Mouse (Mus musculus): Measurements from ENCODE around the gene Coro1c. TPM values are rescaled to one million over a fixed set of nuclear protein-coding genes. Genes with fewer than 3 reads are reported as not detected.

The Coro1c gene
- total and polyA plus RNA-seq, 3 experiments: 66.1 to 87.4 (median 69.9) TPM

DNA sequence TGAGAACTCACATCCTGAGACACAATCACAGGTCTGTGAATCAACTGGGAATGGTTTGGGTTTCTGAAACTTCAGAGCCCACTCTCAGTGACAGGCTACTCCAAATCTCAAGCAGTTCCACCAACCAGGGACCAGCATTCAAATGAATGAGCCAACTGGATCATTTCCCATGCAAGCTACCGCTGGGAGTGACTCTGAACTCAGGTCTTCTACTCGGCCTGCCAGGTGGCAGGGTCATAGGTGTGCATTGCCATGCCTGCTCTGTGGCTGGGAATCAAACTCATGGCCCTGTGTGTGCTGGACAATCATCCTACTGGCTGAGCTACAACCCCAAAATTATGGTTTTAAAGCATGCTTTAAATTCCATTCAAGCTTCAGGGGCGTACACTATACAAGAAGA lies 31.0 kb downstream of the Coro1c start:
- H3K4me2 ChIP-seq (ENCODE audit: insufficient read depth, low read depth, poor library complexity, severe bottlenecking): no peak overlapping the region
- no peaks in the 10 kb centered on the region for H3K79me2 ChIP-seq (replicated peaks; ENCODE audit: control insufficient read depth, extremely low read depth, insufficient read depth, poor library complexity, severe bottlenecking)
- peaks cover 12% of the 10 kb centered on the region for H3K9me3 ChIP-seq (replicated peaks; ENCODE audit: low read length)
- dilution Hi-C loops (cut with MboI; ENCODE audit: extremely low pct_ligation_motif_present, extremely low pct_unique_long_range_greater_than_20kb, low sequenced_read_pairs): no loop called here
- H3K36me3 ChIP-seq (replicated peaks in 1 of 2; ENCODE audit: control insufficient read depth in 1 of 2, insufficient read depth in 1 of 2, low read length in 1 of 2): peaks cover 17 to 92% of the 10 kb centered on the region in 2 experiments
- no peaks in the 10 kb centered on the region for H3K27me3 ChIP-seq (replicated peaks)
- peaks cover 6 to 32% of the 10 kb centered on the region in 2 experiments for H3K4me1 ChIP-seq (ENCODE audit: control insufficient read depth in 1 of 2, insufficient read depth in 2 of 2)
- no peak for DNase-seq (ENCODE audit: extremely low read depth)
- H3K9ac ChIP-seq (ENCODE audit: insufficient read depth, low read depth): no peak overlapping the region
- in situ Hi-C loops (cut with MboI; ENCODE audit: low pct_ligation_motif_present, low pct_unique_long_range_greater_than_20kb, low sequenced_read_pairs): no loop called here
- H3K27ac ChIP-seq (ENCODE audit: insufficient read depth, low read depth): no peak overlapping the region
- H3K4me3 ChIP-seq (replicated peaks in 1 of 3; ENCODE audit: low read depth in 2 of 3, low read length in 2 of 3, poor library complexity in 1 of 3): no peak overlapping the region
- TF ChIP-seq ZNF384 (IDR thresholded peaks at IDR 0.05; ENCODE audit: low read depth, low read length) (no peak), MAX (IDR thresholded peaks at IDR 0.05; ENCODE audit: low read length) (no peak), SMC3 (IDR thresholded peaks at IDR 0.05; ENCODE audit: low read depth, low read length) (no peak), GABPA (IDR thresholded peaks at IDR 0.05; ENCODE audit: insufficient replicate concordance, low read depth, low read length) (no peak), CHD1 (IDR thresholded peaks at IDR 0.05; ENCODE audit: low read depth, low read length) (no peak), CTCF (conservative IDR thresholded peaks at IDR 0.05 in 1 of 2, IDR thresholded peaks at IDR 0.05 in 1 of 2; ENCODE audit: low read depth in 2 of 2, low read length in 2 of 2) (no peak), JUN (IDR thresholded peaks at IDR 0.05; ENCODE audit: insufficient read depth, low read depth, low read length) (no peak), UBTF (IDR thresholded peaks at IDR 0.05; ENCODE audit: low read depth, low read length) (no peak), NRF1 (IDR thresholded peaks at IDR 0.05; ENCODE audit: low read depth, low read length) (no peak), USF1 (IDR thresholded peaks at IDR 0.05; ENCODE audit: low read depth, low read length) (no peak), KAT2A (IDR thresholded peaks at IDR 0.05; ENCODE audit: insufficient replicate concordance, low read length) (no peak), HCFC1 (IDR thresholded peaks at IDR 0.05; ENCODE audit: low read depth, low read length) (no peak), MAFK (IDR thresholded peaks at IDR 0.05; ENCODE audit: insufficient replicate concordance, low read length) (no peak), ZKSCAN1 (IDR thresholded peaks at IDR 0.05; ENCODE audit: borderline replicate concordance, low read depth, low read length) (no peak), RCOR1 (conservative IDR thresholded peaks at IDR 0.05; ENCODE audit: low read depth, low read length) (no peak), MYC (IDR thresholded peaks at IDR 0.05; ENCODE audit: low read depth, low read length) (no peak), EP300 (IDR thresholded peaks at IDR 0.05; ENCODE audit: low read length) (no peak)

DNA sequence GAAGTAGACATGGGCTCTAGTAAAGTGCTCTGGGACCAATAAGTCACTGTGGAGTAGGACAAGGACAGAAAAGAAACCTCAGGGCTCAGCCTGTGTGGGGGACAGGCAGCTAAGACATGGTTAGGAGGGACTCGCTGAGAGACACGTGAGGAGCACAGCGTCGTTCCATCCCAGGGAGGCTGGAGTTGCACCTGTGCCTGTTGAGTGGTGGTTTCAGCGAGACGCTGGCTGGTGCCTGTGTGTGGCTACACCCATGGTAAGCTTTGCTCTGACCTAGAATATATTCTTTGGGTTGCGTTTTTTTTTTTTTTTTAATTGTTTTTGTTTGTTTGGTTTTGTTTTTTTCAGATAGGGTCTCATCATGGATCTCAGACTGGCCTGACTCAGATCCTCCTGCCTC lies 32.4 kb downstream of the Coro1c start:
- H3K36me3 ChIP-seq (replicated peaks in 1 of 2; ENCODE audit: control insufficient read depth in 1 of 2, insufficient read depth in 1 of 2, low read length in 1 of 2): peaks cover 17 to 90% of the 10 kb centered on the region in 2 experiments
- in situ Hi-C loops (cut with MboI; ENCODE audit: low pct_ligation_motif_present, low pct_unique_long_range_greater_than_20kb, low sequenced_read_pairs): no loop called here

More for the DNA sequence above, 32.4 kb downstream of the Coro1c start:
- Histone ChIP-seq H3K27ac (ENCODE audit: insufficient read depth, low read depth) (no peak overlapping the region), H3K4me3 (replicated peaks in 1 of 3; ENCODE audit: low read depth in 2 of 3, low read length in 2 of 3, poor library complexity in 1 of 3) (no peak overlapping the region), H3K4me1 (ENCODE audit: control insufficient read depth in 1 of 2, insufficient read depth in 2 of 2) (peaks cover 7 to 46% of the 10 kb centered on the region in 2 experiments), H3K27me3 (replicated peaks) (no peaks in the 10 kb centered on the region), H3K4me2 (ENCODE audit: insufficient read depth, low read depth, poor library complexity, severe bottlenecking) (no peak overlapping the region), H3K79me2 (replicated peaks; ENCODE audit: control insufficient read depth, extremely low read depth, insufficient read depth, poor library complexity, severe bottlenecking) (no peaks in the 10 kb centered on the region), H3K9me3 (replicated peaks; ENCODE audit: low read length) (peaks cover 12% of the 10 kb centered on the region), H3K9ac (ENCODE audit: insufficient read depth, low read depth) (no peak overlapping the region)
- no peak for DNase-seq (ENCODE audit: extremely low read depth)
- TF ChIP-seq KAT2A (IDR thresholded peaks at IDR 0.05; ENCODE audit: insufficient replicate concordance, low read length) (no peak), MAZ (IDR thresholded peaks at IDR 0.05; ENCODE audit: low read depth, low read length) (no peak), ZKSCAN1 (IDR thresholded peaks at IDR 0.05; ENCODE audit: borderline replicate concordance, low read depth, low read length) (no peak), ELF1 (IDR thresholded peaks at IDR 0.05; ENCODE audit: low read depth, low read length) (no peak), E2F4 (IDR thresholded peaks at IDR 0.05; ENCODE audit: insufficient replicate concordance, low read depth, low read length) (no peak), HCFC1 (IDR thresholded peaks at IDR 0.05; ENCODE audit: low read depth, low read length) (no peak), PAX5 (IDR thresholded peaks at IDR 0.05; ENCODE audit: low read length) (no peak), ZMIZ1 (IDR thresholded peaks at IDR 0.05; ENCODE audit: low read depth, low read length) (no peak), USF1 (IDR thresholded peaks at IDR 0.05; ENCODE audit: low read depth, low read length) (no peak), GABPA (IDR thresholded peaks at IDR 0.05; ENCODE audit: insufficient replicate concordance, low read depth, low read length) (no peak), MAFK (IDR thresholded peaks at IDR 0.05; ENCODE audit: insufficient replicate concordance, low read length) (no peak), JUN (IDR thresholded peaks at IDR 0.05; ENCODE audit: insufficient read depth, low read depth, low read length) (no peak)
- dilution Hi-C loops (cut with MboI; ENCODE audit: extremely low pct_ligation_motif_present, extremely low pct_unique_long_range_greater_than_20kb, low sequenced_read_pairs): no loop called here

Measured in CH12.LX (cell line).